Mouse (Mus musculus) embryonic facial prominence, embryonic 13.5 days (tissue): ENCODE measurements around the gene Nkain2. TPM values are rescaled to one million over a fixed set of nuclear protein-coding genes. Genes with fewer than 3 reads are reported as not detected.
"Not testable (repeated sequence)": the region's sequence is repeated elsewhere in the genome, so short reads cannot be mapped to it uniquely, and the experiment has no call there.

ENCODE experiments used
- ATAC-seq: fragments of 200-750 bp; cut with Nextera tagmentation; 2 replicates; pipeline ENCODE4 v1.8.0; 2017; ENCODE audit warnings: low read depth; ENCODE audit not compliant: insufficient number of reproducible peaks, insufficient read depth, low FRiP score, low TSS enrichment
- H3K27ac ChIP-seq: fragments of 300-500 bp; sonication (generic); 2 replicates; pipeline ENCODE4 v1.5.1; 2015; ENCODE audit warnings: moderate library complexity, mild to moderate bottlenecking, inconsistent platforms
- H3K27me3 ChIP-seq: fragments of 300-500 bp; sonication (generic); 2 replicates; pipeline ENCODE4 v1.6.1; 2015; ENCODE audit warnings: mild to moderate bottlenecking, inconsistent platforms
- H3K36me3 ChIP-seq: fragments of 300-500 bp; sonication (generic); 2 replicates; pipeline ENCODE4 v1.6.1; 2015; ENCODE audit warnings: mild to moderate bottlenecking, inconsistent platforms
- H3K4me1 ChIP-seq: fragments of 300-500 bp; sonication (generic); 2 replicates; pipeline ENCODE4 v1.6.1; 2015; ENCODE audit warnings: inconsistent platforms
- H3K4me2 ChIP-seq: fragments of 300-500 bp; sonication (generic); 2 replicates; pipeline ENCODE4 v1.6.1; 2015; ENCODE audit warnings: moderate library complexity, mild to moderate bottlenecking, inconsistent platforms
- H3K4me3 ChIP-seq: fragments of 300-500 bp; sonication (generic); 2 replicates; pipeline ENCODE4 v1.5.1; 2015; ENCODE audit warnings: mild to moderate bottlenecking, inconsistent platforms
- H3K9ac ChIP-seq: fragments of 300-500 bp; sonication (generic); 2 replicates; pipeline ENCODE4 v1.6.1; 2015; ENCODE audit warnings: mild to moderate bottlenecking, inconsistent platforms
- H3K9me3 ChIP-seq: fragments of 300-500 bp; sonication (generic); 2 replicates; pipeline ENCODE4 v1.6.1; 2016; ENCODE audit warnings: inconsistent platforms
- WGBS: fragments of 180-500 bp; shearing (Covaris S2); methylation state at CpG from one replicate; pipeline ENCODE4 v1.1.7; 2015; ENCODE audit warnings: mixed read lengths; 5-methylcytosine and 5-hydroxymethylcytosine counted together
- polyA plus RNA-seq: library from polyadenylated mRNA; unstranded; fragments of >200 nt; fragmentation: Nextera tagmentation; extraction: Ambion mirVana; gene quantifications from 2 replicates; pipeline ENCODE4 v1.2.1, GENCODE M21; 2015

The Nkain2 gene
- polyA plus RNA-seq, 1 experiment from 2014 or later: 1.5 TPM

DNA sequence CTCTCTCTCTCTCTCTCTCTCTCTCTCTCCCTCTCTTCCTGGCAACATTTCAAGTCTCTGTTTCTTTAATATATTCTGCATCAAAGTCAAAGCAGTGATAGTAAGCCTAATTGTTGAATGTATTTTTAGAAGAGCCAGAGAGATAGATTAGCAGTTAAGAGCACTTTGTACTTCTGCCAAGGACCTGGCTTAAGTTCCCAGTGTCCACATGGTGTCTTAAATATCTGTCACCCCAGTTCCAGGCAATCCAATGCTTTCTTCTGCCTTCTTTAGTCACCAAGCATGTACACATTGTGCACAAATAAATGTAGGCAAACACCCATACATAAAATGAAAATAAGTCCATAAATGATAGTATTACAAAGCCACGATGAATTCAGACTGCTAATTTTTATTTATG, 871.9 kb downstream of the Nkain2 start:
- Histone ChIP-seq H3K4me1 (no peaks in the 10 kb centered on the region), H3K4me3 (no peak overlapping the region), H3K27me3 (no peaks in the 10 kb centered on the region), H3K9me3 (no peaks in the 10 kb centered on the region), H3K36me3 (no peaks in the 10 kb centered on the region), H3K4me2 (no peak overlapping the region), H3K27ac (no peak overlapping the region), H3K9ac (no peak overlapping the region)
- WGBS: 75% methylated on average over 1 of the region's 1 CpGs
- ATAC-seq: no peak

DNA sequence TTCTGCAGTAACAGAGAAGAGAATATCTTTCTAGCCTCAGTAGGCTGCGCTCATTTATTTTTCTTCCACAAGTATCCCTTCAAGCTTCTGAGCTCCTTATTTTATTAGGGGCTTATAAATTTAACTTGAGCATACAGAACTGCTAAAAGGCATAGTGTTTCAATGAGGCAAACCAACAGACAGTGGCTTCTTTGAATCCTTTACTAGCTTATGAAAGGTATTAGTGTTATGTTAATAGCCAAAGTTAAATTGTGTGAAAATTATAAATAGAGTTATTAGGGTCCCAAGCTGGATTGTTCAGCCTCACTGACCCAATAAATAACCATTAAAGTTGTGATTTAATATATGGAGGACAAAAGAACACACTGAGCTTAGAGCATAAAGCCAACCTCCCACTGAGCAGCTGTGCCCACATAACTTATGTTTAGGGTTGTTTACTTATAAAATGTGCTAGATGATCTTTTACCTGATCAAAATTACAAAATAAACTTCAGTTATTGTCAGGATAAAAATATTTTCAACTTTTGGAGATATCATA, 889.0 kb downstream of the Nkain2 start:
- Histone ChIP-seq H3K4me1 (no peaks in the 10 kb centered on the region), H3K9me3 (no peaks in the 10 kb centered on the region), H3K36me3 (no peaks in the 10 kb centered on the region), H3K27me3 (no peaks in the 10 kb centered on the region), H3K27ac (no peak overlapping the region), H3K4me2 (no peak overlapping the region), H3K4me3 (no peak overlapping the region), H3K9ac (no peak overlapping the region)
- 90% methylated on average over 1 of the region's 1 CpGs for WGBS
- no peak for ATAC-seq

DNA sequence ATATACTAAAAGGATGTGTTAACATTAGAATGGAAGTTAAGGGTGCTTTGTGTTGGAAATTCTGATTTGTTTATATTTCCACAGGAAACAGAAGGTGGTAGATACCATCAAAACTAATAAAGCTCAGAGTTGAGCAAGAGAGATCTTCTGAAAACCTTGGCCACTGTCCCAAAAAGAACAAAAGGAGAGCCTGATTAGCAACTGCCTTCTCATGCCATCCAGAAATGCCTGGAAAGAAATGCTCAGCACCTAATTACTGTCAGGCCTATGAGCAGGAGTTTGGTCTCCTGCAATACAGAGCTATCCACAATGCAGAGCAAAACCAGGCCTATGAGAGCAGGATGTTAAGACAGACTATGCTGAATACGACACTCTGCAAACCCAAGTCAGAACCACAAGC, 897.1 kb downstream of the Nkain2 start:
- ATAC-seq: no peak
- Histone ChIP-seq H3K9me3 (no peaks in the 10 kb centered on the region), H3K27ac (no peak overlapping the region), H3K27me3 (no peaks in the 10 kb centered on the region), H3K9ac (no peak overlapping the region), H3K4me2 (no peak overlapping the region), H3K36me3 (no peaks in the 10 kb centered on the region), H3K4me3 (no peak overlapping the region), H3K4me1 (no peaks in the 10 kb centered on the region)
- 79% methylated on average over 1 of the region's 1 CpGs for WGBS

DNA sequence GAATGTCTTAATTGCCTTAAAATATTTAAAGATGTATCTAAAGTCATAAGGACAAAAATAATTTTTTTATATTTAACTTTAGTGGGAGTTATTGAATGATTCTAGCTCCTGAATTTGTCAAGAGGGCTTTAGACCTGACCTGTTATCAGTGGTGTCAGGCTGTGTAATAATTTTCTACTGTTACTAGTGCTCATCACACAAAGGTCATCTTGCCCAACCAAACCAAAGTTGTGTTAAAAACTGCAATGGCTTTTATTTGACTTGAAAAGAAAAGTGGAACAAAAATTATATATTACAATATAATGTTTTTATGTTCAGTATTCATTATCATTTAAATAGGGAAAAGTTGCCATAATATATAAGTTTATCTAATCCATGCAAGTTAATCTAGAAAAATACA, 911.9 kb downstream of the Nkain2 start:
- Histone ChIP-seq H3K27ac (no peak overlapping the region), H3K27me3 (no peaks in the 10 kb centered on the region), H3K9ac (no peak overlapping the region), H3K36me3 (no peaks in the 10 kb centered on the region), H3K4me1 (no peaks in the 10 kb centered on the region), H3K4me3 (no peak overlapping the region), H3K9me3 (no peaks in the 10 kb centered on the region), H3K4me2 (no peak overlapping the region)
- ATAC-seq: no peak

DNA sequence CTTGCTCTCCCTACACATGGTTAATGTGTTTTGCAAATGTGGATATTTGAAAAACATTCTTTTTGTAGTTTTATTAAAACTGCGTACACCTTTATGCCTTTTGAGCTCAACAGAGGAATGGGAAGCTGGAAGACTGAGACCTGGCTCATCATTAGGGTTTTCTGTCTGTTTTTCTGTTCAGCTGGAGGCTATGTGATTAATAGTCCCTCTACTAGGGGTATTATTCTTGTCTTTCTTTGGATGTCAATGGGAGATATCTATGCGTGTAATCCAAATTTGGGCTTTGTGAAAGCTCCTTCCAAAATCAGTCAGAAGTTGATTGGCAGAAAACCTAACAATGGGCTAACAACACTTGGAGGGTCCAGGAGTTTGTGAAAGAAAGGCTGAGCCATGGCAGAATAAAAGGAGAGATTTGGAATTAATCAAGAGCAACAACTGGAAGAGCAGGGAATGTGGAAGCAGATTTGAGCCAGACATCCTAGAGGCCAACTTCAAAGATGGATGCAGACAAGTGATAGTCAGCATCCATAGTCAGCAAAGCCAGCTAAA, 943.0 kb downstream of the Nkain2 start:
- H3K9me3 ChIP-seq: no peaks in the 10 kb centered on the region
- H3K4me2 ChIP-seq: no peak overlapping the region
- 86% methylated on average over 2 of the region's 2 CpGs for WGBS
- no peak for ATAC-seq
- H3K4me1 ChIP-seq: no peaks in the 10 kb centered on the region
- H3K4me3 ChIP-seq: no peak overlapping the region
- H3K9ac ChIP-seq: no peak overlapping the region
- H3K36me3 ChIP-seq: no peaks in the 10 kb centered on the region
- no peak overlapping the region for H3K27ac ChIP-seq
- H3K27me3 ChIP-seq: no peaks in the 10 kb centered on the region

DNA sequence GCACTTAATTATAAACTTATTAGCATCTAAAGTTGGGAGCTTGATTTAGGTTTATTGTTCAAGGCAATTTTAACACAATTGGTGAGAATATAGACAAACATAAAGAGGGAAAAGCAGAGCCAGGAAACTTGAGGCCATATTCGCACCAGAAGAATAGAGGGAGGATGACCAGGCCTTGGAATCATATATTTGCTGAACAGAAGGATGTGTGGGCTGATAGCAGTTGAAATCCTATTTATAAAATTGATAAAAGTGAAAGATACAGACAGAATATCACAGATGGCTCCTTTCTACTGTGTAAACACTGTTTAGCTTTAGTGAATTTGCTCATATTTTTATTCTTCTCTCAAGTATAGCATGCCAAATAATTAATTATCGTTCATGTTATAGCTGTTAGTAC, 958.3 kb downstream of the Nkain2 start:
- no peaks in the 10 kb centered on the region for H3K27me3 ChIP-seq
- H3K9me3 ChIP-seq: no peaks in the 10 kb centered on the region
- H3K27ac ChIP-seq: no peak overlapping the region
- no peak overlapping the region for H3K4me3 ChIP-seq
- H3K4me2 ChIP-seq: no peak overlapping the region
- 90% methylated on average over 2 of the region's 2 CpGs for WGBS
- no peaks in the 10 kb centered on the region for H3K36me3 ChIP-seq
- H3K4me1 ChIP-seq: no peaks in the 10 kb centered on the region
- no peak for ATAC-seq
- no peak overlapping the region for H3K9ac ChIP-seq

DNA sequence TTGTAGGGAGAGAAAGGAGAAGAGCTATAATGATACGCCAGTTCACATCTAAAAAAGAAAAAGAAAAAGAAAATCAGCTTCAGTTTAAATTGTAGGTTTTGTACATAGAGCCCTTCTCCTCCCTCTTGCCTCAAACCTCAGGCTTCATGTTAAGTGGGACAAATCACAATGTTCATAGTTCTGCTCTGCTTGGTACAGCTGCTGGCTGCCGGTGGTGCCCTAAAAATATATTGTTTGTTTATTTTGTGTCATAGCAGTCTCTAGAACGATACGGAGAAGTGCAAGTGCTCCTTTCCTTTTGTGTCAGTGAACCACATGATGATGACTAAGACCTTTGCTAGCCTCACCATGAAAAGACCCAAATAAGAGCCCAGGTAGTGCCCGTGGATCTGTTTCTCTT, 962.6 kb downstream of the Nkain2 start:
- Histone ChIP-seq H3K27me3 (no peaks in the 10 kb centered on the region), H3K4me1 (no peaks in the 10 kb centered on the region), H3K4me2 (no peak overlapping the region), H3K9me3 (no peaks in the 10 kb centered on the region), H3K4me3 (no peak overlapping the region), H3K27ac (no peak overlapping the region), H3K9ac (no peak overlapping the region), H3K36me3 (no peaks in the 10 kb centered on the region)
- no peak for ATAC-seq
- 77% methylated on average over 5 of the region's 5 CpGs for WGBS

DNA sequence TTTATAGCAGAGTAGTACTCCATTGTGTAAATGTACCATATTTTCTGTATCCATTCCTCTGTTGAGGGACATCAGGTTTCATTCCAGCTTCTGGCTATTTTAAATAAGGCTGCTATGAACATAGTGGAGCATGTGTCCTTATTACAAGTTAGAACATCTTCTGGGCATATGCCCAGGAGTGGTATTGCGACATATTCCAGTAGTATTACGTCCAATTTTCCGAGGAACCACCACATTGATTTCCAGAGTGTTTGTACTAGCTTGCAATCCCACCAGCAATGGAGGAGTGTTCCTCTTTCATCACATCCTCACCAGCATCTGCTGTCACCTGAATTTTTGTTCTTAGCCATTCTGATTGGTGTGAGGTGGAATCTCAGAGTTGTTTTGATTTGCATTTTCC, 969.4 kb downstream of the Nkain2 start:
- H3K9me3 ChIP-seq, H3K4me1 ChIP-seq, H3K27me3 ChIP-seq, H3K27ac ChIP-seq, H3K36me3 ChIP-seq, H3K4me3 ChIP-seq, H3K9ac ChIP-seq, H3K4me2 ChIP-seq, ATAC-seq: not testable (repeated sequence)
- WGBS: 81% methylated on average over 3 of the region's 3 CpGs

DNA sequence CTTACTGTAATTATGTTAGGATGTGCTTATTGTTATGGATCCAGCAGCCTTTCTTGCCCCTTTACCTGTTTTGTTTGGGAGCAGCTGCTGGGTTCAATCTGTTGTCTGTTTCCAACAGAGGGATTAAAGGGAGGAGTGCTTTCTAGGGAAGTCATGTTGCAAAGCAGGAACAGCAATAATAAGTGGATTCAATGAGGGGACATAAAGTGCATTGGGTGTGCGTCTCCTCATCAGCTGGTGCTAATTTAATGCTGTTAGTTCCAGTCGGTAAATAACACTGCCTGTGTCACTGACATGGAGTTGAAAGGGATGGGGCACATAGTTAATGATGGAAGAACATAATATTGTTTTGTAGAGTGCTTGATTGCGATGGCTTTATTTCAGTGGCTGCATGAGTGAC, 982.8 kb downstream of the Nkain2 start:
- 57% methylated on average over 3 of the region's 3 CpGs for WGBS
- H3K4me3 ChIP-seq: no peak overlapping the region

DNA sequence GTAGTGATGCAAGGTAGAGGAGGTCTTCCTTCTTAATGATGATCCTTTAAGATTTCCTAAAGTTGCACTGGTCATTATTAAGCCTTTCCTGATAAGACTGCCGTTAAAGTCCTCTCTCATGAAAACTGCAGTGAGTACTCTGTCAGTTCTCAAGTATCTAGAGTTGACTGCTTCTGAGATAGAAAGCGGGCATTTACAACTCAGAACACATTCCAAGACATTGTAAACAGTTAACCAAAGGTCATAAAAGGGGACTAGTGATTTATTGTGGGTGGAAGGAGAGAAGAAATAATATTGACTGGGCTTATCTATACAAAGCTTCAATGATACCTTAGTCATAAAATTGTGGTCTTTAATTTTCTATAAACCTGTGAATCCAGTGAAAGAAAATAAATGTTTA, 990.8 kb downstream of the Nkain2 start:
- 78% methylated on average over 2 of the region's 2 CpGs for WGBS
- ATAC-seq: no peak
- H3K36me3 ChIP-seq: no peaks in the 10 kb centered on the region
- H3K27me3 ChIP-seq: no peaks in the 10 kb centered on the region
- H3K4me1 ChIP-seq: no peaks in the 10 kb centered on the region
- H3K4me2 ChIP-seq: no peak overlapping the region
- H3K9ac ChIP-seq: no peak overlapping the region
- no peak overlapping the region for H3K27ac ChIP-seq
- no peaks in the 10 kb centered on the region for H3K9me3 ChIP-seq
- H3K4me3 ChIP-seq: no peak overlapping the region

More for the DNA sequence above, 982.8 kb downstream of the Nkain2 start:
- ATAC-seq: no peak
- Histone ChIP-seq H3K27me3 (no peaks in the 10 kb centered on the region), H3K4me2 (no peak overlapping the region), H3K4me1 (no peaks in the 10 kb centered on the region), H3K9me3 (no peaks in the 10 kb centered on the region), H3K9ac (no peak overlapping the region), H3K27ac (no peak overlapping the region), H3K36me3 (no peaks in the 10 kb centered on the region)

DNA sequence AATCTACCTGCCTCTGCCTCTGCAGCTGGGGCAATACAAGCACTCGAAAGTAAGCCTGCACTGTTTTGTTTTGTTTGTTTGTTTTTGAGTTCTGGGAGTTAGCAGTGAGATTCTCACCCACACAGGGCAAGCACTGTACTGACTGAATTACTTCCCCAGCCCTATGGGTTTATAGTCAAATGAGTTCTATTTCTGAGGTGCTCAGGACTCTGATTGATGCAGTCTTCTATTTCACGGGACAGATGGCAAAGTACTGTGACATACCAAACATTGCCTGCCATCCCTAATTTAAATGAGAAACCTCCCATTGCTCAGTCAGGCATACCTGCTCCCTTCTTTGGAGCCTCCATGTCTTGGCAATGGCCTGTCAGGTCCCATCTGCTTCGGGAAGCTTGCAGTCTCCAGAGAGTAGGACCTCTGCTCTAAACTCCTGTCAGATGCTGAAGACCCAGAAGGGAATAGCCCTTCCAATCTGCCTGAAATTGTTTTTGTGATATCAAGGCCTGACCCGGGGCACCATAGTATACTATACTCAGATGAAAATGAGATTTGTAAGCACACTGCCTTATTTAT, 1016.9 kb downstream of the Nkain2 start:
- H3K27ac ChIP-seq: no peak overlapping the region
- no peaks in the 10 kb centered on the region for H3K27me3 ChIP-seq
- no peaks in the 10 kb centered on the region for H3K36me3 ChIP-seq
- H3K4me1 ChIP-seq: no peaks in the 10 kb centered on the region
- WGBS: 64% methylated on average over 4 of the region's 4 CpGs
- H3K9me3 ChIP-seq: no peaks in the 10 kb centered on the region
- no peak overlapping the region for H3K4me3 ChIP-seq
- no peak overlapping the region for H3K4me2 ChIP-seq
- ATAC-seq: no peak
- no peak overlapping the region for H3K9ac ChIP-seq

DNA sequence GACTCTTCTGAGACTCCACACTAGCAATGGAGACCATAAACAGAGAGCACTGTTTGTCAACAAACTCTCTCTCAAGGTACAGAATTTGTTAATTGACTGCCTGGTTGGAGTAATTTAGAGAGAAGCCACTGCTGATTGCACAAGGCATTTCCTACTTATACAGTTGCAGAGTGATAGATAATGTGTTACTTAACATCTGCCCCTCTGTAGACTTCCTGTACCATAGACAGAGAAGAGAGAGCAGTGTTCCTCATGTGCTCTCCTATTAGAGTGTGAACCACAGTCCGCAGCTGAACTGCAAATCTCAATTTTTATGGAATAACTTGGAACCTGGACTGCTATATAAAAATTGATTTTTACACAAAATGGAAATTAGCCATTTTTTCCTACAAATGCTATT, 1022.0 kb downstream of the Nkain2 start:
- WGBS: 92% methylated on average over 1 of the region's 1 CpGs
- Histone ChIP-seq H3K27ac (no peak overlapping the region), H3K36me3 (no peaks in the 10 kb centered on the region), H3K9ac (no peak overlapping the region), H3K9me3 (no peaks in the 10 kb centered on the region), H3K4me3 (no peak overlapping the region), H3K27me3 (no peaks in the 10 kb centered on the region), H3K4me2 (no peak overlapping the region), H3K4me1 (no peaks in the 10 kb centered on the region)
- ATAC-seq: no peak
